ENCODE assay signal across 8 mouse cellular contexts in the genomic region with DNA sequence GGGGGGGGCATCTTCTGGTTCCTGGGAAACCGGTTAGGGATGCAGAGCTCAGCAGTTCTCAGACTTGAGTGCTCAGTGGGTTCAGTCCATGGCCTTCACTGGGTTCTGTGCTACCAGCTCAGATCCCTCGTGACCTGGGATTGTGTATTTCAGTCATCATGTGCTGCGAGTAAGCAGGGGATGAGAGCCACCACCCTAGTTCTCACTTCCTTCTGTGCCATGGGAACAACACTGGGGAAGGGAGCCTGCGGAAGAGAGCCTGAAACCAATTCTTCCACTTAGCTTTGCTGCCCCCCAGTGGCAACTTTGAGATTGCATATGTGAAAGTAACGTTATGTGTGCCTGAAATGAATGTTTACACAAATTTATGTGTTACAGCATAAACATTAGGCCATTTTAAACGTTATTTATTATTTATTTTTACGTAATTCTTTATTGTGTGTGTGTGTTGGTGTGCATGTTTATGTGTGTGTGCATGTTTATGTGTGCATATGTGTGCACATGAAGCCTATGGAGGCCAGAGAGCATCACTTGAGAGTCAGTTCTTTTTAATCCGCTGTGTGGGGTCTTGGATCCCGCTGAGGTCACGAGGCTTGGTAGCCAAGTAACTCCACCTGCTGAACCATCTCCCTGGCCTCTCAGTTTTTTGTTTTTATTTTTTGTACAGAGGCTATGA. TPM values are rescaled to one million over a fixed set of nuclear protein-coding genes. Genes with fewer than 3 reads are reported as not detected.
A peak's percentile ranks its signal among the peaks of the same experiment; 100 is the strongest.
DNase-seq lines count a peak whose midpoint lies in the region; ATAC-seq lines count a peak whose summit lies in the region.

No protein-coding gene starts in this region.

- no peak overlapping the region for H3K4me3 ChIP-seq in intestine, embryonic 14.5 days (ENCODE audit: low read depth, low read length)

- 10% methylated on average over 10 of the region's 10 CpGs for WGBS in intestine, embryonic 14.5 days

- no peaks in the 10 kb centered on the region for H3K9me3 ChIP-seq in intestine, embryonic 14.5 days (ENCODE audit: control insufficient read depth, low read length)

- peak; percentile 75 to 95 for DNase-seq in adrenal gland, adult (ENCODE audit: inconsistent age in 2 of 2, low spot score in 1 of 2)
- peak; percentile 83 for DNase-seq in embryo, embryonic 10 days (ENCODE audit: low spot score)
- peak; percentile 78 for DNase-seq in gastrocnemius, postnatal 14 days
- DNase-seq in intestine, embryonic 14.5 days (ENCODE audit: low spot score) = peak; percentile 96
- peak; percentile 85 to 86 for DNase-seq in left cerebral cortex, postnatal 10 days (ENCODE audit: extremely low spot score in 1 of 2, low spot score in 2 of 2)
- peak; percentile 80 for DNase-seq in mesoderm, embryonic 11.5 days (ENCODE audit: low read depth, low spot score)
- DNase-seq in right cerebral cortex, postnatal 25 days = peak; percentile 79
- DNase-seq in urinary bladder, postnatal 36 days (ENCODE audit: low spot score in 2 of 2) = peak; percentile 78 to 86

- no peak overlapping the region for H3K9ac ChIP-seq in intestine, embryonic 14.5 days (ENCODE audit: low read length)

- no peaks in the 10 kb centered on the region for H3K27me3 ChIP-seq in intestine, embryonic 14.5 days (replicated peaks; ENCODE audit: control insufficient read depth, insufficient read depth, low read length)

- H3K36me3 ChIP-seq in intestine, embryonic 14.5 days (ENCODE audit: control insufficient read depth, insufficient read depth, low read length) = no peaks in the 10 kb centered on the region

- H3K4me1 ChIP-seq in intestine, embryonic 14.5 days (replicated peaks; ENCODE audit: control insufficient read depth, insufficient read depth, low read length) = no peaks in the 10 kb centered on the region

- ATAC-seq in intestine, embryonic 14.5 days (replicated peaks; ENCODE audit: low FRiP score, low TSS enrichment, low read depth) = 0 out of 2 replicates have a peak, but pooled peaks have one; percentile 71

- intact Hi-C loops in gastrocnemius, postnatal 14 days (cut with DNase I; ENCODE audit: low total_unique reads) = loop anchor here (2.0 kb wide), 1 partner anchor 185 kb away; no protein-coding TSS in a partner anchor
- intact Hi-C loops in left cerebral cortex, postnatal 10 days (cut with DNase I) = loop anchor here (2.0 to 10.0 kb wide), 2 partner anchors 41 to 285 kb away; no protein-coding TSS in a partner anchor

- H3K27ac ChIP-seq in intestine, embryonic 14.5 days (ENCODE audit: low read depth) = no peak overlapping the region

- no peak overlapping the region for H3K4me2 ChIP-seq in intestine, embryonic 14.5 days (ENCODE audit: low read length)

RNA-seq across cellular contexts. Expression of gene Otoa, which starts 38.8 kb away (rescaled TPM):
- total RNA-seq in gastrocnemius, postnatal 14 days (2021) = under 1 TPM; 0.40 to 0.62 TPM
- 0.07 and 0.11 TPM in 2 replicates for polyA plus RNA-seq in intestine, embryonic 14.5 days (2014; fragmentation: Nextera tagmentation; extraction: Ambion mirVana)
- total RNA-seq in left cerebral cortex, postnatal 10 days (2021) = under 1 TPM; 0.36 to 0.41 TPM

RNA-seq across cellular contexts. Expression of gene Igsf6, which starts 45.9 kb away (rescaled TPM):
- total RNA-seq in gastrocnemius, postnatal 14 days (2021) = 1 to 10 TPM in 1 of 2 experiments, under 1 TPM in 1; 0.74 to 1.1 TPM
- 2.8 and 3.5 TPM in 2 replicates for polyA plus RNA-seq in intestine, embryonic 14.5 days (2014; fragmentation: Nextera tagmentation; extraction: Ambion mirVana)
- under 1 TPM in 1 of 2 experiments, not detected in 1; 0.16 TPM for total RNA-seq in left cerebral cortex, postnatal 10 days (2021)
